Mouse (Mus musculus) neutrophil, adult 5-6 weeks (primary cell): ENCODE data around the gene Rnf181. TPM values are rescaled to one million over a fixed set of nuclear protein-coding genes. Genes with fewer than 3 reads are reported as not detected.
A peak's percentile ranks its signal among the peaks of the same experiment; 100 is the strongest.

Experiments
- ATAC-seq: fragments of 151-379, 151-347 bp; 2 replicates; pipeline ENCODE4 v1.8.0; 2017; ENCODE audit warnings: mild to moderate bottlenecking, moderate TSS enrichment; ENCODE audit not compliant: insufficient number of reproducible peaks, poor library complexity, low FRiP score, severe bottlenecking; ENCODE audit errors: extremely low read depth
- total RNA-seq: library from RNA; stranded (forward); fragments of 200-1000 nt; gene quantifications from 2 replicates; pipeline ENCODE4 v1.2.3, GENCODE M21; 2017

Rnf181 gene
- total RNA-seq, 1 experiment from 2014 or later, result 79.3 TPM

GRCm38 (mm10) chr6:72387816-72388215, 21.1 kb upstream of the Rnf181 start:
- ATAC-seq, result no peak

- no peak for ATAC-seq
These were observed 19.8 kb upstream of the Rnf181 start for GRCm38 (mm10) chr6:72386561-72386960.

GRCm38 (mm10) chr6:72385258-72385657, 18.5 kb upstream of the Rnf181 start:
- no peak for ATAC-seq

GRCm38 (mm10) chr6:72383952-72384351, 17.2 kb upstream of the Rnf181 start:
- no peak for ATAC-seq

- no peak for ATAC-seq
These were observed 16.5 kb upstream of the Rnf181 start for GRCm38 (mm10) chr6:72383142-72383820.

- ATAC-seq, result no peak
These were observed 15.7 kb upstream of the Rnf181 start for GRCm38 (mm10) chr6:72382494-72382893.

- ATAC-seq, result peak; percentile 91
These were observed 13.5 kb upstream of the Rnf181 start, which contains the start of gene Vamp5 for GRCm38 (mm10) chr6:72380131-72380770. TSS of gene Vamp5 (minus strand) at chr6:72380468.

- 0 out of 2 replicates have a peak, but pooled peaks have one; percentile 1 for ATAC-seq
These were observed 12.8 kb upstream of the Rnf181 start for GRCm38 (mm10) chr6:72379377-72380130.

GRCm38 (mm10) chr6:72378510-72379234, 11.9 kb upstream of the Rnf181 start:
- no peak for ATAC-seq

- peak; percentile 76 for ATAC-seq
These were observed 8.2 kb upstream of the Rnf181 start for GRCm38 (mm10) chr6:72374820-72375563.

- no peak for ATAC-seq
These were observed 7.5 kb upstream of the Rnf181 start for GRCm38 (mm10) chr6:72374206-72374605.

GRCm38 (mm10) chr6:72373184-72373583, 6.4 kb upstream of the Rnf181 start:
- ATAC-seq, result no peak

GRCm38 (mm10) chr6:72371571-72371970, 4.8 kb upstream of the Rnf181 start:
- ATAC-seq, result no peak

GRCm38 (mm10) chr6:72371147-72371546, 4.4 kb upstream of the Rnf181 start:
- no peak for ATAC-seq

GRCm38 (mm10) chr6:72370091-72370490, 3.3 kb upstream of the Rnf181 start:
- no peak for ATAC-seq

- no peak for ATAC-seq
These were observed 2.8 kb upstream of the Rnf181 start for GRCm38 (mm10) chr6:72369557-72369956.

GRCm38 (mm10) chr6:72367460-72367974, 761 bp upstream of the Rnf181 start:
- ATAC-seq, result no peak

- ATAC-seq, result no peak
These were observed 452 bp downstream of the Rnf181 start for GRCm38 (mm10) chr6:72366304-72366703.
